Comparison of ENCODE assay signal across 12 mouse cellular contexts in genomic region chr7:144132699-144133387, GRCm38 (mm10).
DNase-seq lines count a peak whose midpoint lies in the region; ATAC-seq and TF ChIP-seq lines count a peak whose summit lies in the region.
"Had no signal": no experiment of that assay in that cellular context is flagged by ENCODE, and none has a peak within 500 bp of the region (broad histone marks: within the 10 kb centered on the region; RNA-seq: fewer than 3 reads in every experiment).

No protein-coding gene starts in this region.

- peak overlapping the region; percentile 72 for H3K27ac ChIP-seq in forebrain, embryonic 14.5 days (ENCODE audit: low read depth, low read length)
- peak overlapping the region; percentile 92 for H3K27ac ChIP-seq in midbrain, postnatal 0 days (ENCODE audit: low read depth, low read length)
- H3K27ac ChIP-seq: heart, embryonic 13.5 days had no signal

- H3K27me3 ChIP-seq in forebrain, embryonic 14.5 days (replicated peaks; ENCODE audit: control insufficient read depth, insufficient read depth, low read length) = no peaks in the 10 kb centered on the region
- no peaks in the 10 kb centered on the region for H3K27me3 ChIP-seq in midbrain, postnatal 0 days (ENCODE audit: insufficient read depth, low read length)

- H3K4me1 ChIP-seq in forebrain, embryonic 14.5 days (ENCODE audit: control insufficient read depth, insufficient read depth, low read length) = 0 out of 2 replicates have a peak, but pooled peaks cover 2% of the 10 kb centered on the region
- H3K4me1 ChIP-seq in midbrain, postnatal 0 days (ENCODE audit: insufficient read depth, low read length) = no peaks in the 10 kb centered on the region; the same call in 1 of the 2 replicates
- H3K4me1 ChIP-seq: heart, embryonic 13.5 days had no signal

- peak; percentile 33 to 47 for DNase-seq in cerebellum, postnatal 10 days
- peak; percentile 70 for DNase-seq in forebrain, embryonic 14.5 days (ENCODE audit: low spot score)
- peak; percentile 75 for DNase-seq in layer of hippocampus, adult 9-11 months
- DNase-seq in midbrain, postnatal 0 days (ENCODE audit: low spot score) = peak; percentile 77
- DNase-seq in urinary bladder, adult 18-20 months (ENCODE audit: low spot score in 2 of 2) = no peak
- no peak for DNase-seq in lung, postnatal 14 days
- no peak for DNase-seq in T-cell, adult 2 months (ENCODE audit: low spot score)
- DNase-seq: adrenal gland, adult 2 months; kidney, adult 18-20 months; liver had no signal

- no peak for ATAC-seq in cerebellum, adult (ENCODE audit: insufficient number of reproducible peaks, low FRiP score, low TSS enrichment)
- ATAC-seq in forebrain, embryonic 14.5 days = peak; percentile 87
- peak; percentile 85 for ATAC-seq in midbrain, postnatal 0 days (ENCODE audit: low FRiP score)

- TF ChIP-seq CTCF in midbrain, postnatal 0 days (IDR thresholded peaks at IDR 0.05) = no peak

- H3K4me2 ChIP-seq in forebrain, embryonic 14.5 days (ENCODE audit: low read length) = no peak overlapping the region
- peak overlapping the region; percentile 55 for H3K4me2 ChIP-seq in midbrain, postnatal 0 days (ENCODE audit: low read depth, low read length, poor library complexity, severe bottlenecking)
- H3K4me2 ChIP-seq: heart, embryonic 13.5 days had no signal

- H3K9ac ChIP-seq in forebrain, embryonic 14.5 days (ENCODE audit: low read length) = peak overlapping the region; percentile 29; the same call in 1 of the 2 replicates
- H3K9ac ChIP-seq in midbrain, postnatal 0 days (replicated peaks; ENCODE audit: low read length, poor library complexity, severe bottlenecking) = peak overlapping the region; percentile 64
- H3K9ac ChIP-seq: heart, embryonic 13.5 days had no signal

- no peaks in the 10 kb centered on the region for H3K36me3 ChIP-seq in forebrain, embryonic 14.5 days (ENCODE audit: control insufficient read depth, insufficient read depth, low read length)
- H3K36me3 ChIP-seq in midbrain, postnatal 0 days (ENCODE audit: insufficient read depth, low read length) = no peaks in the 10 kb centered on the region
- H3K36me3 ChIP-seq: heart, embryonic 13.5 days had no signal

- H3K9me3 ChIP-seq in forebrain, embryonic 14.5 days (replicated peaks; ENCODE audit: control insufficient read depth, low read length) = no peaks in the 10 kb centered on the region
- H3K9me3 ChIP-seq in midbrain, postnatal 0 days (ENCODE audit: low read length) = no peaks in the 10 kb centered on the region
- H3K9me3 ChIP-seq: heart, embryonic 13.5 days had no signal

- no peak overlapping the region for H3K4me3 ChIP-seq in forebrain, embryonic 14.5 days (ENCODE audit: low read depth, low read length)
- peak overlapping the region; percentile 40 for H3K4me3 ChIP-seq in midbrain, postnatal 0 days (ENCODE audit: low read depth, low read length)
- H3K4me3 ChIP-seq: heart, embryonic 13.5 days had no signal

- WGBS in forebrain, embryonic 14.5 days = 74% methylated on average over 22 of the region's 22 CpGs
- WGBS in midbrain, postnatal 0 days = 27% methylated on average over 22 of the region's 22 CpGs

Comparison
In these comparisons a context has a peak if more than half of its experiments do, and no peak if none do; other contexts are left out.
1. DNase-seq: peak in cerebellum, postnatal 10 days (2 of 2), forebrain, embryonic 14.5 days (single experiment), layer of hippocampus, adult 9-11 months (single experiment) and midbrain, postnatal 0 days (single experiment); none in urinary bladder, adult 18-20 months (0 of 2), lung, postnatal 14 days (single experiment) and T-cell, adult 2 months (single experiment).